Mouse (Mus musculus) stomach, postnatal 0 days (tissue): Measurements from ENCODE around the gene Cd68. TPM values are rescaled to one million over a fixed set of nuclear protein-coding genes. Genes with fewer than 3 reads are reported as not detected.

Experiments
- ATAC-seq: fragments of 200-750 bp; cut with Nextera tagmentation; 2 replicates; pipeline ENCODE4 v1.8.0; 2017; ENCODE audit not compliant: low FRiP score, low TSS enrichment
- DNase-seq: peaks from one replicate; pipeline ENCODE4 v3.0.0-alpha.2; 2016; ENCODE audit warnings: low spot score
- H3K27ac ChIP-seq: fragments of 300-500 bp; sonication (generic); replicated peaks from 2 replicates; pipeline ENCODE4 v1.5.1; 2014; ENCODE audit warnings: mild to moderate bottlenecking, control low read depth
- H3K27me3 ChIP-seq: fragments of 300-500 bp; sonication (generic); 2 replicates; pipeline ENCODE4 v1.6.1; 2014; ENCODE audit warnings: low read length; ENCODE audit not compliant: control insufficient read depth, insufficient read depth
- H3K36me3 ChIP-seq: fragments of 300-500 bp; sonication (generic); 2 replicates; pipeline ENCODE4 v1.6.1; 2014; ENCODE audit warnings: low read length, mixed read lengths; ENCODE audit not compliant: control insufficient read depth, insufficient read depth
- H3K4me1 ChIP-seq: fragments of 300-500 bp; sonication (generic); replicated peaks from 2 replicates; pipeline ENCODE4 v1.6.1; 2014; ENCODE audit warnings: antibody characterized with exemption; ENCODE audit not compliant: control insufficient read depth, insufficient read depth
- H3K4me2 ChIP-seq: fragments of 300-500 bp; sonication (generic); replicated peaks from 2 replicates; pipeline ENCODE4 v1.6.1; 2014; ENCODE audit warnings: low read depth, mild to moderate bottlenecking, control low read depth, moderate library complexity
- H3K4me3 ChIP-seq: fragments of 300-500 bp; sonication (generic); 2 replicates; pipeline ENCODE4 v1.5.1; 2014; ENCODE audit warnings: low read depth, low read length, control low read depth
- H3K9ac ChIP-seq: fragments of 300-500 bp; sonication (generic); 2 replicates; pipeline ENCODE4 v1.6.1; 2014; ENCODE audit warnings: mild to moderate bottlenecking, low read length, control low read depth, mixed read lengths
- H3K9me3 ChIP-seq: fragments of 300-500 bp; sonication (generic); 2 replicates; pipeline ENCODE4 v1.6.1; 2016; ENCODE audit warnings: low read length; ENCODE audit not compliant: control insufficient read depth
- CTCF ChIP-seq: IDR thresholded peaks from 2 replicates; pipeline ENCODE4 v1.5.1; 2016; ENCODE audit warnings: antibody characterized with exemption, low read depth, mild to moderate bottlenecking, moderate library complexity
- EP300 ChIP-seq: optimal IDR thresholded peaks from 2 replicates; pipeline ENCODE3; 2016; ENCODE audit warnings: antibody characterized with exemption
- WGBS: fragments of 180-500 bp; shearing (Covaris S2); extraction: QIAGEN DNeasy Blood & Tissue Kit; methylation state at CpG from one replicate; pipeline ENCODE4 v1.1.7; 2014; 5-methylcytosine and 5-hydroxymethylcytosine counted together
- polyA plus RNA-seq: library from polyadenylated mRNA; unstranded; fragments of >200 nt; fragmentation: Nextera tagmentation; extraction: Ambion mirVana; gene quantifications from 2 replicates; pipeline ENCODE4 v1.2.1, GENCODE M21; 2015

Gene Cd68
- polyA plus RNA-seq, result 16.7 and 17.9 TPM in 2 replicates

- peak; percentile 78 for DNase-seq
- WGBS, result 20% methylated on average over 7 of the region's 7 CpGs
- no peak within 1 kb of the TSS for H3K4me2 ChIP-seq
- H3K4me3 ChIP-seq, result no peak within 1 kb of the TSS
- no peak for TF ChIP-seq EP300
- no peak for TF ChIP-seq CTCF
- peak; percentile 47 for ATAC-seq
- no peaks in the 10 kb centered on the region for H3K27me3 ChIP-seq
- peak within 1 kb of the TSS; percentile 70 for H3K27ac ChIP-seq
- peaks cover 16% of the 10 kb centered on the region for H3K36me3 ChIP-seq
- H3K9ac ChIP-seq, result no peak within 1 kb of the TSS
- H3K9me3 ChIP-seq, result no peaks in the 10 kb centered on the region
- H3K4me1 ChIP-seq, result 0 out of 2 replicates have a peak, but pooled peaks cover 2% of the 10 kb centered on the region
Observed at GRCm38 (mm10) chr11:69665961-69666664, at the start of gene Cd68. TSS of gene Cd68 (minus strand) at chr11:69666153.

DNA sequence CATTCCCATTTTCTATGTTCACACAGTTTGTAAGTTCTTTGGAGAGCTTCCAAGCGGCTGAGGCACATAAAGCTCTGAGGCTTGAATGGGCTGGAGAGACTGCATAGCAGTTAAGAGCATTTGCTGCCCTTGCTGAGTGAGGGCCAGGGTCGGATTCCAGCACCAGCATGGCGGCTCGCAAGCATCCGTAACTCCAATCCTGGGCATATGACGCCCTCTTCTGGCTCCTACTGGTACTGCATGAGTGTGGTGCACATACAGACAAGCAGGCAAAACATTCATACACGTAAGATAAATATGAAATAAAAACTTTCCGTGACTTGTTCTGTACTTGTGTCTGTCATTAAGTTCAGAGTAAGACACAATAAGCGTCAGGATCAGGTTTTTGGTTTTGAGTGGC lies 49.5 kb upstream of the Cd68 start:
- peak; percentile 47 for DNase-seq
- no peak for ATAC-seq
- Histone ChIP-seq H3K4me3 (no peak overlapping the region), H3K4me1 (no peaks in the 10 kb centered on the region), H3K27me3 (no peaks in the 10 kb centered on the region), H3K9me3 (no peaks in the 10 kb centered on the region), H3K4me2 (no peak overlapping the region), H3K9ac (no peak overlapping the region), H3K36me3 (no peaks in the 10 kb centered on the region), H3K27ac (no peak overlapping the region)
- TF ChIP-seq CTCF (peak; percentile 75), EP300 (no peak)
- WGBS, result 55% methylated on average over 9 of the region's 9 CpGs

- 77% methylated on average over 18 of the region's 18 CpGs for WGBS
- no peaks in the 10 kb centered on the region for H3K9me3 ChIP-seq
- no peaks in the 10 kb centered on the region for H3K4me1 ChIP-seq
- no peak overlapping the region for H3K27ac ChIP-seq
- H3K4me2 ChIP-seq, result no peak overlapping the region
- no peak for DNase-seq
- no peaks in the 10 kb centered on the region for H3K36me3 ChIP-seq
- H3K27me3 ChIP-seq, result no peaks in the 10 kb centered on the region
- no peak for TF ChIP-seq EP300
- TF ChIP-seq CTCF, result no peak
- H3K9ac ChIP-seq, result no peak overlapping the region
- ATAC-seq, result no peak
- H3K4me3 ChIP-seq, result no peak overlapping the region
Observed at GRCm38 (mm10) chr11:69714636-69715329, 48.8 kb upstream of the Cd68 start.

- TF ChIP-seq CTCF, result no peak
- TF ChIP-seq EP300, result no peak
- no peaks in the 10 kb centered on the region for H3K4me1 ChIP-seq
- H3K36me3 ChIP-seq, result no peaks in the 10 kb centered on the region
- no peaks in the 10 kb centered on the region for H3K27me3 ChIP-seq
- DNase-seq (no peak), ATAC-seq (no peak; the same call in 1 of the 2 replicates)
- no peak overlapping the region for H3K27ac ChIP-seq
- H3K4me3 ChIP-seq, result no peak overlapping the region
- H3K9me3 ChIP-seq, result no peaks in the 10 kb centered on the region
- 81% methylated on average over 20 of the region's 20 CpGs for WGBS
- H3K4me2 ChIP-seq, result no peak overlapping the region
- H3K9ac ChIP-seq, result no peak overlapping the region
Observed at GRCm38 (mm10) chr11:69712954-69713672, 47.2 kb upstream of the Cd68 start.

DNA sequence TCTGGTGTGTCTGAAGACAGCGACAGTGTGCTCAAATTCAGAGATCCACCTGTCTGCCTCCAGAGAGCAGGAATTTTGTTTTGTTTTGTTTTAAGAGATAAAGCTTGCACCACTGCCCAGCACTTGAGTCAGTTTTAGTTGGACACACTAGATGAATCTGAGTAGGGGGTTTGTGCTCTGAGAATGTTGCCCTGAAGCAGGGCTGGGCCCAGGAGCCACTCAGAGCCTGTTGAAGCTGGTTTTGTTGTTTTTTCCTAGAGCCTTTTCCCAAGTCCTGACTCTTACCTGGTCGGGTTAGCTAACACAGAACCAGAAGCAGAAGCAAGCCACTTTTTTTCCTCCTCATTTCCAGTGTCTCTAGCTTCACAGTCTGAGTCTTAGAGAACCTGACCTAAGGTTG lies 45.1 kb upstream of the Cd68 start:
- Histone ChIP-seq H3K27me3 (no peaks in the 10 kb centered on the region), H3K27ac (no peak overlapping the region), H3K4me3 (no peak overlapping the region), H3K4me2 (no peak overlapping the region), H3K9ac (no peak overlapping the region), H3K9me3 (no peaks in the 10 kb centered on the region), H3K4me1 (no peaks in the 10 kb centered on the region), H3K36me3 (no peaks in the 10 kb centered on the region)
- WGBS, result 78% methylated on average over 2 of the region's 2 CpGs
- ATAC-seq, result no peak
- TF ChIP-seq EP300, result no peak
- no peak for TF ChIP-seq CTCF
- no peak for DNase-seq
